Mouse (Mus musculus): ENCODE data around the gene Agl. TPM values are rescaled to one million over a fixed set of nuclear protein-coding genes. Genes with fewer than 3 reads are reported as not detected.
"Not testable (repeated sequence)": the region's sequence is repeated elsewhere in the genome, so short reads cannot be mapped to it uniquely, and the experiment has no call there.

Agl gene
- total RNA-seq, 2 experiments from 2014 or later: 189 to 193 TPM

DNA sequence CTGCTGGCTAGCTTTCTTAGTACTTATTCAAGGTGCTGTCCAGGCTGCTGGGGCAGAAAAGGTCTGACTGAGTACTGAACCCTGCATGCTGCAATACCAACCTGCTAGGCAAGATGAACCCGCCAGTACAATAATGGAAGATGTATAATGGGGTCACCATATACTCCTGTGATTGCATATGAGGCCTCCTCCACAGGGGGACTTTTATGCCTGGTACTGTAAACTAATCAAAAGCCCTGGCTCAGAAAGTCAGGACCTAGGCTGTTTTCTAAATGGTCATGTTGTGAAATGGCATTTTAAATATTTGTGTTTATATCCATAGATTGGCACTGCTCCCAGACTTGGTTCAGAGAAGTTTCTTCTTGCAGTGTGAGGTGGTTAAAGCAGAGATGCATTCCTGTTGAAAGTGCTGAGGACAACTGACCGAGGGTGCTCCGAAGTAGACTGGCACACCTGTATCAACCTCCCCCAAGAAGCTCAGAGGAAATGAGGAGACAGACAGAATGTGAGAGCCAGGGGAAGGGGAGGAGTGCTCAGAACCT is 8.8 kb upstream of the Agl start:
- DNase-seq: no peak

DNA sequence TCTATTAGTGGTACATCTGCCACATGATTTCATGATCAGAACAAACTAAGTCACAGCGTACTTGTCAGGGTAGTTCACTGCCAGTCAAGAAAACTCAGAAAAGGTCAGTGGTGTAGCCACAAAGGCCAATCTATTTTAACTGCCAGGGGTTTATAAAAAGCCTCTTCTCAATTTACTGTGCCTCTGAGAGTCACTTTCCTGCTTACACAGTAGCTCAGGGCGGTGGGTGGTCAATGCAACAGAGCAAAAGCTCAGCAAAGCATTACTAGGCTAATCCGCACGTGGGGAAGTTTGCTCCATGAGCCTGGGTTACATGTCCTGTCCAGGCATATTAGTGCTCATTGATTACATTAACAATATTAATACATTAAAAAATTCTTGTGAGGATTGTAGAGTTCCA is 8.0 kb upstream of the Agl start:
- no peak for DNase-seq

- DNase-seq: no peak
Observed at GRCm38 (mm10) chr3:116815305-116815797, 7.4 kb upstream of the Agl start.

- DNase-seq: no peak
Observed at GRCm38 (mm10) chr3:116812946-116813345, 5.0 kb upstream of the Agl start.

DNA sequence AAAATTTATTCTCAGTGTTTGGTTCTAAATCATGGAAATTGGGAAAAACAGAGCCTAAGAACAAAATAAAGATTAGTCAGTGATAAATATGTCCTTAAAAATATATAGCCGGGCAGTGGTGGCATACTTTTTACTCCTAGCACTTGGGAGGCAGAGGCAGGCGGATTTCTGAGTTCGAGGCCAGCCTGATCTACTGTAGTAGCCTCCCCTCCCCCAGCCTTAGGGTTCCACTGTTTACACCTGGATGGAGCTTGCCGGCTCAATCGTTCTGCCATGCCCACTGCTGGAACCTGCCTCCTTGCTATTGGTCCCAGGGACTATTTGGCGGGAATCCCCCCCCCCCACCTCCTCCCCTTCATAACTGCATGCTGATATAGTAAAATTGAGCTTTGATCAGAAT is 2.4 kb upstream of the Agl start:
- DNase-seq: not testable (repeated sequence)

DNA sequence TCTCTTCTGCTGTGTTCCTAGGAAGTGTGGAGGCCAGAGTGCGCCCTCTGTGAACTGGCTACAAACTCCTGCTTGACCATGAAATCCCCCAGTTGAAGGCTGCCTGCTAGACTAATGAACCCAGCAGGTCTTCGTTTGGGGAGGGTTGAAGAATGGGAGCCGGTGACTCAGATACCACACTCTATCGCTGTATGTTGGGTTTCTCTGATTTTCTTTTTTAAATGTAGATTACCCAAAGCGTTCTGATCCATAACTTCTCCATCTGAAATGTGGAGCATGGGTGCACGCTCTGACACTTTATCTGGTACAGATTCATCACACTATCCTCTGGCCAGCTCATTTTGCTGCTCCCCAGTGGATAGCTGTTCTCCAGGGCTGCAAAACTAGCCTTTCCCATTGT is 1.3 kb upstream of the Agl start:
- DNase-seq: no peak

GRCm38 (mm10) chr3:116808507-116809217 is 696 bp upstream of the Agl start:
- DNase-seq: peak in 1 of 2 experiments; percentile 51

DNA sequence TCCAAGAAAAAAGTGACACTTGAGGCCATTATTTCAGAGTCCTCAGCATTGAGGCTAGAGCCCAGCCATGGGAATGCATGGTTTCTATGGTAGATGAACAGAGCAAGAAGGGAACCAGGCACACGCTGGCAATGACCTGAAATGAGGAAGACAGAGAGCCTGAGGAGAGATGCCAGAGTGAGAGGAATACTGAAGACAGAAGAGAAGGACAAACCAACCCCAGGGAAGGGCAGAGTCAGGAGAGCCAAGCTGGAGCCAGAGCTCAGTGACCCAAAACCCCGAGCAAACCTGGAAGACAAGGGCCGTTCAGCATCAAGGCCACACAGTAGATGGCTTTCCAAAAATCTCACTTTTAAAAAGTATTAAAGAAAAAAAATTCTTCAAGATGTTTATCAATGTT is 2.1 kb downstream of the Agl start:
- peak in 1 of 2 experiments; percentile 7 for DNase-seq

DNA sequence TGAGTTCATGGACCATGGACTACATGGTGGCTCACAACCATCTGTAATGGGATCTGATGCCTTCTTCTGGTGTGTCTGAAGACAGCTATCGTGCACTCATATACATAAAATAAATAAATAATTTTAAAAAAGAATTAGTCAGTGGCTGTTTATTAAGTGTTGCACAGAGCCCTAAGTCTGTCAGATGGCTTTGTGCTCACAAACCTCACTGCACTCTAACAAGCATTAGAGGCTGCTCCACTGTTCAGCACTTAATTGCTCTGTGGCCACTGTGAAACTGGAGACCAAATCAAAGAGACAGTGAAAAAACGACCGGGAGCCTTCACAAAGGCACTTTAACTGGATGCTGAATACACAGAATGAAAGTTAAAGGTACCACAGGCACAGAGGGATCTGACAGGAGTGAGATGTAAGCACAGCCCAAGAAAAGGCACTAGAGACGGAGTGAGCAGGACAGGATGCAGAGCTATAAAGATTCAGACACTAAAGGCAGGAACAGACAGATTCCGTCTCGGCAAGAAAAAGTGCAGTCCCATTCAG is 3.1 kb downstream of the Agl start:
- DNase-seq: no peak

GRCm38 (mm10) chr3:116801755-116802154 is 6.2 kb downstream of the Agl start:
- DNase-seq: peak in 1 of 2 experiments; percentile 27

DNA sequence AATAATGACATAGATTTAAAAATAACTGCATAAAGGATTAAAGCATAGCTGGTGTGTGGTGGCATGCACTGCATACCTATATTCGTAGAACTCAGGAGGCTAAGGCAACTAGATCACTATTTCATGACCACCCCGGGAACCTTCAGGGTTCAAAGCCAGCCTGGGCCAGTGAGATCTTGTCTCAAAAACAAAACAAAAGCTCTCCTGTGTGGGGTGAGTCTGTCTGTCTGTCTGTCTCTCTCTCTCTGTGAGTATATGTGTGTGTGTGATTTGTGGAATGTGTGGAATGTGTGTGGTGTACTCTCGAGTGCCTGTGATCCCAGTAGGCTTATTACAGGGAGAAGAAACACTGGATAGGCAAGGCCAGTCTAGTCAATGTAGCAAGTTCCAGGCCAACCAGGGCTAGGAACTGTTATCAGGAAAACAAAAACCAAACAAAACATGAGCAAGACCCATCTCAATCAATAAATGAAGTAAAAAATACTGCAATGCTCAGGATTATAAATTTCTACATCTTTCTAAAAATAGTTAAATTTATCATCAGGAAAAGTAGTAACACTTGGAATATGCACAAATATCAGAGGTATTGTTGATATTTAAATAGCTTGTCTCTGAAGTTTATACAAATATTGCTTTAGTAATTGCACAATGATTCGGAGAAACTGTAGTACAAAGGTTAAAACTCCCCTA is 9.0 kb downstream of the Agl start:
- no peak for DNase-seq

- no peak for DNase-seq
Observed at GRCm38 (mm10) chr3:116788851-116789250, 19.1 kb downstream of the Agl start.

GRCm38 (mm10) chr3:116786543-116786942 is 21.4 kb downstream of the Agl start:
- DNase-seq: no peak

DNA sequence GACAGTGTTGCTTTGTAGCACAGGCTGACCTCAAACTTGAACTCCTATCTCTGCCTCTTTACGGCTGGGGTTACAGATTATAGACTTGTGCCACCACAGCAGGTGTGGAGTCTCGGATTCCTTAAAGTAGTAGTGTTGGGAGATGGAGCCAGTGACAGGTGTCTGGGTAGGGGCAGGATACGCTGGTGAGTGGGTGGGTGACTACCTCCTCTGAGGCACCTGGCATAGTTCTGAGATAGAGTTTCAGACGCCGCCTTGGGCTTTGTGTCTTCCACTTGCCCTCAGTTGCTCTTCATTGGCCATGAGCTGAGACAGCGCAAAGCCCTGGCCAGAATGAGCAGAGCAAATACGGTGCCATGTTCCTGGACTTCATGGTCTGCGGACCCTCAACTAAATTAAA is 22.1 kb downstream of the Agl start:
- no peak for DNase-seq

GRCm38 (mm10) chr3:116784811-116785210 is 23.2 kb downstream of the Agl start:
- DNase-seq: no peak

GRCm38 (mm10) chr3:116784290-116784689 is 23.7 kb downstream of the Agl start:
- no peak for DNase-seq

DNA sequence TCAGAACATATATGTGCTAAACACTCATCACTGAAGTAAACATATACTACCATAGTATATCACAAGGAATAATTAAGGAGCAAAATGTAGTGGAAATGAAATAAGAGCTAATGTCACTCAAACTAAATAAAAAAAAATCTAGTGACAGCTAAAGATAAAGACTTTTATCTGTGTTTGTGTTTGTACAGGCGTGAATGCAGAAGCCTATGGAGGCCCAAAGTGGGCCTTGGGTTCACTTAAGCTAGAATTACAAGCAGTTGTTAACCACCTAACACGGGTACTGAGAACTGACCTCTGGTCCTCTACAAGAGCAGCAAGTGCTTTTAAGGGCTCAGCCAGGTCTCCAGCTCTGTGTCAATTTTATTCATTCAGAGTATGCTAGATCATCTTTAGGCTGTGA is 31.0 kb downstream of the Agl start:
- no peak for DNase-seq

GRCm38 (mm10) chr3:116773836-116774235 is 34.1 kb downstream of the Agl start:
- DNase-seq: no peak

DNA sequence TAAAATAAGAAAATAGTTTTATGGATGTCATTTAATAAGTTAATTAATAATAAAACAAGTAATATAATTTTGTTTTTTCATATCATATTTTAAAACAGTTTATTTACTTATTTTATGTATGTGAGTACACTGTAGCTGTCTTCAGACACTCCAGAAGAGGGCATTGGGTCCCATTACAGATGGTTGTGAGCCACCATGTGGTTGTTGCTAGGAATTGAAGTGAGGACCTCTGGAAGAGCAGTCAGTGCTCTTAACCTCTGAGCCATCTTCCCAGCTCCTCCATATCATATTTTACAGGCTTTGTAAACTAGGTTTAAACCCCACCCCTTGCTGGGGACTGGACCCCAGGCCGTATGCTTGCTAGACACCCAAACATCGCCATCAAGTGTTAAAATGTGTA is 36.4 kb downstream of the Agl start:
- DNase-seq: no peak

GRCm38 (mm10) chr3:116766963-116767362 is 41.0 kb downstream of the Agl start:
- peak in 1 of 2 experiments; percentile 38 for DNase-seq

DNA sequence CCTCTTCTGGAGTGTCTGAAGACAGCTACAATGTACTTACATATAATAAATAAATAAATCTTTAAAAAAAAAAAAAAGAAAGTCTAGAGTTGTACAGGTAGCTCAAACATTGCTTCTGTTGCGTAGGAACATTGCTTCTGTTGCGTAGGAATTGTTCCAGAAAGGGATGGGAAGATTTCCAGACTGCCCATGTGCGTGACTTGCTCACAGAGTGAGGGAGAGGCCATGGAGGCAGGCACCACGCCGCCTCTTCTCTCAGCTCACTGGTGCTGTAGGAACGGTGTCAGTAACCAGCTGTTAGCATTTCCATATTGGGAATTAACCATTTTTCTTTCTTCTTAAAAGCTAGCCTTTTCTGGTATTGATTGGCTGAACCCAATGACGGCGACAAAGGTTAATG is 55.1 kb downstream of the Agl start:
- no peak for DNase-seq

GRCm38 (mm10) chr3:116751191-116751860 is 56.6 kb downstream of the Agl start:
- DNase-seq: peak; percentile 44 to 74

Data from heart, adult 18-20 months (tissue).